Mouse (Mus musculus): ENCODE measurements around the gene Eif4e.

Gene Eif4e

GRCm38 (mm10) chr3:138593911-138594310 lies 67.9 kb downstream of the Eif4e start:
- TF ChIP-seq GATA4 (IDR thresholded peaks at IDR 0.05; ENCODE audit: insufficient replicate concordance, low read length) = no peak

GRCm38 (mm10) chr3:138601076-138601475 lies 75.1 kb downstream of the Eif4e start:
- TF ChIP-seq GATA4 (IDR thresholded peaks at IDR 0.05; ENCODE audit: insufficient replicate concordance, low read length) = no peak

DNA sequence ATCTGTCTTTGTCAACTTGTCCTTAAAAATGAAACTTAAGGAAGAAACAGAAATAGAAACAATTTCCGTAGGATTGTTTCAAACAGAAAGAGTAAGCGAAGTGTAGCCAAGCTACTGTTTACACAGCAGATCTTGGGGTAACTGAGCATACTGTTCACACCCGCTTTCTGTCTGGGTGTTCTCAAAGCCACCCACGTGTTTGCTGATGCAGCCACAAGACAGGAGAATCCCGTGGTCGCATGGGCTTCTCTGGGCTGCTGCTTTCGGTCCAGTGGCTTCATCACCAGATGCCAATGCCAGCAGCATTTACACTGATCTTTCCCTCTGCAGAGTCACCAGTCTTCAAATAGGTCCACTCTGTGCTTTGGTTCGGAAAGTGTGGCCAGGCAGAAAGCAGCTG lies 79.2 kb downstream of the Eif4e start:
- TF ChIP-seq GATA4 (IDR thresholded peaks at IDR 0.05; ENCODE audit: insufficient replicate concordance, low read length) = no peak

- no peak for TF ChIP-seq GATA4 (IDR thresholded peaks at IDR 0.05; ENCODE audit: insufficient replicate concordance, low read length)
These were observed 82.7 kb downstream of the Eif4e start for GRCm38 (mm10) chr3:138608665-138609064.
